Mouse (Mus musculus): ENCODE data around the gene Tmem143.

DNA sequence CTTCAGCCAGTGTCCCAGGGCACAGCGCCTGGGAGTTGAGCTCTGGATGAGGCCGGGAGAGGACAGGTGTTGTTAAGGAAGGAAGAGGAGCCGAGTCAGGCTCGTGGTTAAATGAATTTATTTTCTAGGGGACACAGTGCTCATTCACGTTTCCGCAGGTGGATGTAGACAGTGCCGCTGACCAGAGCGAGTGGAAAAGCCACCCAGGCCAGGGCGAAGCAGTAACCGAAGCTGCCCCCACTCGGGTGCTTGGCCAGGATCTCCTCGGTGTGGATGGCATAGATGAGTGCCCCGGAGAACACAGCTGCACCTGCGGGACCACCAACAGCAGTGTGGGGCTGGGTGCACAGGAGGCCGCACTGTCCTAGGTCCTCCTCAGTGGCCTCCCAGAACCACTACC, 21.2 kb downstream of the Tmem143 start:
- TF ChIP-seq CTCF (IDR thresholded peaks at IDR 0.05; ENCODE audit: borderline replicate concordance, insufficient read depth, low read depth, low read length) (no peak), POLR2A (IDR thresholded peaks at IDR 0.05; ENCODE audit: borderline replicate concordance, insufficient read depth, low read length) (no peak)
